Mouse (Mus musculus): Measurements from ENCODE around the gene Emc7. TPM values are rescaled to one million over a fixed set of nuclear protein-coding genes. Genes with fewer than 3 reads are reported as not detected.

Emc7 gene
- polyA plus RNA-seq, 1 experiment = 19.8 TPM

DNA sequence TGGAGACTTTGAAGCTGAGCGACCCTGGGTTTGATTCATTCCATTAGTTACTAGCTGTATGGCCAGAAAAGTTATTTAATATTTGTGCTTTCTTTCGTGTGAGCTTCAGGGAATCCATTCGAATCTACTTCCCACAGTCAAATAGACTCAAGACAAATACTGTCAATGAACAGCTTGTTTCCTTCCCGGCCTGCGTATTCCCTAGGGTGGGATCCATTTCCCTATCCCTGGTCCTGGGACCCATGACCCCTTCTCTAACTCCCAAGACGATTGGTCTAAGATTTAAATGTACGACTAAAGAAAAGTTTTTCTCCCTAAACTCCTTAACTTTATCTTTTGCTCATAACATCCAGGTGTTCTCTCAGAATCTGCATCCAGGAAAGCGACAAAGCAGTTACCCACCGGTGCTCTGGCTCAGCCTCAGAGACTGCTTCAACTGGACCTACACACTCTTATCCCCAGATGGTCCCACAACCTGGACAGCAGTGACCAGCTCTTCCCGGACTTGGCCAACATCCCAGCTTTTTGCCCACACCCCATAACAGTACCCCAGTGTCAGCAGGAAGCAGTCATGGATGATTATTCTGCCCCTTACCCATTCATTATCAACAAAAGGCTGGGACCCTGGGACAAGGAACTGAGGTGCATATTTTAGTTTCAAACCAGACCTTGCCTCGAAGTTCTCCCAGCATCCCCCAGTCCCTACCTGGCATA is 35.8 kb downstream of the Emc7 start:
- TF ChIP-seq POLR2AphosphoS2 (IDR thresholded peaks at IDR 0.05; ENCODE audit: insufficient read length, low read depth) = no peak
- no peak for TF ChIP-seq TCF12 (IDR thresholded peaks at IDR 0.05; ENCODE audit: insufficient read depth, poor library complexity, severe bottlenecking)
- no peak for TF ChIP-seq USF1 (IDR thresholded peaks at IDR 0.05; ENCODE audit: low read depth)
- no peak for TF ChIP-seq MAX (IDR thresholded peaks at IDR 0.05; ENCODE audit: low read depth)
- no peak for TF ChIP-seq POLR2A (IDR thresholded peaks at IDR 0.05; ENCODE audit: insufficient read length, low read depth)
- no peak for TF ChIP-seq REST (IDR thresholded peaks at IDR 0.05; ENCODE audit: insufficient read depth, insufficient read length)
- TF ChIP-seq MYOG (IDR thresholded peaks at IDR 0.05; ENCODE audit: control insufficient read depth in 1 of 3, insufficient read depth in 1 of 3, insufficient read length in 2 of 3, low read depth in 2 of 3) = no peak
- TF ChIP-seq E2F4 (IDR thresholded peaks at IDR 0.05; ENCODE audit: insufficient read depth) = no peak
- TF ChIP-seq CEBPB (IDR thresholded peaks at IDR 0.05; ENCODE audit: insufficient read depth, poor library complexity, severe bottlenecking) = no peak
- TF ChIP-seq MYOD1 (IDR thresholded peaks at IDR 0.05; ENCODE audit: control insufficient read depth in 1 of 3, insufficient read length in 2 of 3, low read depth in 2 of 3) = no peak
- no peak for TF ChIP-seq TCF3 (IDR thresholded peaks at IDR 0.05; ENCODE audit: insufficient read length, low read depth)
- TF ChIP-seq SRF (IDR thresholded peaks at IDR 0.05; ENCODE audit: control insufficient read depth, insufficient read length, low read depth) = no peak
- H3K36me3 ChIP-seq (ENCODE audit: control insufficient read depth, insufficient read depth) = no peaks in the 10 kb centered on the region
- H3K4me3 ChIP-seq = no peak overlapping the region
- no peaks in the 10 kb centered on the region for H3K27me3 ChIP-seq (ENCODE audit: control insufficient read depth, insufficient read depth, insufficient read length)
- no peak overlapping the region for H3K4me2 ChIP-seq (ENCODE audit: low read depth)
- no peak overlapping the region for H3ac ChIP-seq (ENCODE audit: control insufficient read depth, insufficient read length)
- peaks cover 3% of the 10 kb centered on the region for H3K79me2 ChIP-seq (ENCODE audit: control insufficient read depth, insufficient read depth)

DNA sequence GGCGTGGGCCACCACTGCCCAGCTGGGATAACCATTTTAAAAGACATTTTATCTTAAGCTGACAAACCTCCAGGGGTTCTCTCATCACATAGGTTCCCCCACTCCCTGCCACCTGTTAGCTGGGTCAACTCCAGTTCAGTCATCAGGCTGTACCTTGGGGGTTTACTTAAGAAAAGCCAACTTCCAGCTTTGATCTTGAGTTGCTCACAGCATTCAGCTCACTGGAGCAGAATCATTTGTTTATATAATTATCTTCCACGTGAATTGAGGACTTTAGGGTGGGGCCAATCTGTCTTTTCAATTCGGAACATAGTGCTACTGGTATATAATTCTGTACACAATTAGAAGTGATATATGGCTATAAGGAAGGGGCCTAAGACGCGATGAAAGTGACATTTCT is 36.8 kb downstream of the Emc7 start:
- TF ChIP-seq E2F4 (IDR thresholded peaks at IDR 0.05; ENCODE audit: insufficient read depth) (no peak), POLR2AphosphoS2 (IDR thresholded peaks at IDR 0.05; ENCODE audit: insufficient read length, low read depth) (no peak)
- Histone ChIP-seq H3K36me3 (ENCODE audit: control insufficient read depth, insufficient read depth) (no peaks in the 10 kb centered on the region), H3ac (ENCODE audit: control insufficient read depth, insufficient read length) (no peak overlapping the region), H3K27me3 (ENCODE audit: control insufficient read depth, insufficient read depth, insufficient read length) (no peaks in the 10 kb centered on the region), H3K79me2 (ENCODE audit: control insufficient read depth, insufficient read depth) (peaks cover 3% of the 10 kb centered on the region), H3K4me2 (ENCODE audit: low read depth) (peak overlapping the region; percentile 87), H3K4me3 (peak overlapping the region; percentile 33)

DNA sequence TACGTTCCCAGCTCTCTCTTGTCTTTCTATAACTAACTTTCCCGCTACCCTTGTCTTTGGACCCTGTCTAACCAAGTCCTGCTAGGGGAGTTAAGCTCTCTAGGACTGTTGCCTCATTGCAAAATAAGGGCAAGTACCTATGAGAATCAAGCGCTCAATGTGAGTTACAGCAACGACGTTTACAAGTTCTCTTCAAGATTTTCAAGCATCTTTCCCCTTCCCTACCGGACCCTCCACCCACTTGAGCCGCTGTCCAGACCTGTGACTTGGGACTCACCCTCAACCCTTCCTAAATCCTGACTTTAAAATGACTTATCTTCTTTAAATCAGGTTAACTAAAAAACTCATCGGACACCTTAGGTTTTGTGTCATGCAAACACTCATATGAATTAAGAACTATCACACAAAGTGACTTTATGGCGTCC is 37.6 kb downstream of the Emc7 start:
- Histone ChIP-seq H3ac (ENCODE audit: control insufficient read depth, insufficient read length) (peak overlapping the region; percentile 96), H3K27me3 (ENCODE audit: control insufficient read depth, insufficient read depth, insufficient read length) (no peaks in the 10 kb centered on the region), H3K36me3 (ENCODE audit: control insufficient read depth, insufficient read depth) (no peaks in the 10 kb centered on the region), H3K79me2 (ENCODE audit: control insufficient read depth, insufficient read depth) (peaks cover 3% of the 10 kb centered on the region), H3K4me3 (peak overlapping the region; percentile 33), H3K4me2 (ENCODE audit: low read depth) (peak overlapping the region; percentile 87)
- no peak for TF ChIP-seq MYOG (IDR thresholded peaks at IDR 0.05; ENCODE audit: control insufficient read depth in 1 of 3, insufficient read depth in 1 of 3, insufficient read length in 2 of 3, low read depth in 2 of 3)
- TF ChIP-seq REST (IDR thresholded peaks at IDR 0.05; ENCODE audit: insufficient read depth, insufficient read length) = no peak
- TF ChIP-seq TCF3 (IDR thresholded peaks at IDR 0.05; ENCODE audit: insufficient read length, low read depth) = no peak
- TF ChIP-seq POLR2AphosphoS2 (IDR thresholded peaks at IDR 0.05; ENCODE audit: insufficient read length, low read depth) = no peak
- TF ChIP-seq SRF (IDR thresholded peaks at IDR 0.05; ENCODE audit: control insufficient read depth, insufficient read length, low read depth) = no peak
- no peak for TF ChIP-seq USF1 (IDR thresholded peaks at IDR 0.05; ENCODE audit: low read depth)
- no peak for TF ChIP-seq E2F4 (IDR thresholded peaks at IDR 0.05; ENCODE audit: insufficient read depth)
- no peak for TF ChIP-seq CEBPB (IDR thresholded peaks at IDR 0.05; ENCODE audit: insufficient read depth, poor library complexity, severe bottlenecking)
- no peak for TF ChIP-seq POLR2A (IDR thresholded peaks at IDR 0.05; ENCODE audit: insufficient read length, low read depth)
- TF ChIP-seq TCF12 (IDR thresholded peaks at IDR 0.05; ENCODE audit: insufficient read depth, poor library complexity, severe bottlenecking) = no peak
- TF ChIP-seq MAX (IDR thresholded peaks at IDR 0.05; ENCODE audit: low read depth) = no peak
- TF ChIP-seq MYOD1 (IDR thresholded peaks at IDR 0.05; ENCODE audit: control insufficient read depth in 1 of 3, insufficient read length in 2 of 3, low read depth in 2 of 3) = no peak

DNA sequence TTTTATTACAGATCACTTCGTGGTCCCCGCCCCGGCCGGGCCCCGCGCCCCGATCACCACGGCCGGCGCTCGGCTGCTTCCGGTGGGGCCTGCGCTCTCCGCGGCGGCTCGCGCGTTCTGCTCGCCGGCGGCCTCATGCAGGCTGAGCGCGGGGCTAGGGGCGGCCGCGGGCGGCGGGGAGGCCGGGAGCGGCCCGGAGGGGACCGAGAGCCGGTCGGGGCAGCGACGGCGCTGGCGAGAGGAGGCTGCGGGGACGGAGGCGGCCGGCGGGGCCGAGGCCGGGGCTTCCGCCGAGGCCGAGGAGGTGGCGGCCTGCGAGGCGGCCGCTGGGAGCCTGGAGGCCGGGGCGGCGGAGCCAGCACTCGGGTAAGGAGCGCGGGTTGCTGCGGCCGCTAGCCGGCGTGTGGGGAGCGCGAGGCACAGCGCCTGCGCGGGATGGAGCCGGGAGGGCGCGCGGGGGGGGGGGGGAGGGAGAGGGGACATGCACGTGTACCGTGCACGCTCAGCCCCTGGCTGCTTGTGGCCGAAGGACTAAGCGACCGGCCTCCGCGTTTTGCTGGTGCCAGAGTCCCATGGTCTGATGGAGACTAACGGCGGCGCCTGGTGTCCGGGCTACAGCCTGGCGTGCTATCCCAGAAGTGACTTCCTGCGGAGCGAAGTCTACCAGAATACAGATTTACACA is 38.2 kb downstream of the Emc7 start, which contains the start of gene Aven:
Gene Aven (plus strand): TSS at position 109 of the 683 bp plus-strand sequence.
- no peaks in the 10 kb centered on the region for H3K27me3 ChIP-seq (ENCODE audit: control insufficient read depth, insufficient read depth, insufficient read length)
- H3K36me3 ChIP-seq (ENCODE audit: control insufficient read depth, insufficient read depth) = no peaks in the 10 kb centered on the region
- peaks cover 3% of the 10 kb centered on the region for H3K79me2 ChIP-seq (ENCODE audit: control insufficient read depth, insufficient read depth)
- H3ac ChIP-seq (ENCODE audit: control insufficient read depth, insufficient read length) = peak within 1 kb of the TSS; percentile 96
- no peak for TF ChIP-seq POLR2AphosphoS2 (IDR thresholded peaks at IDR 0.05; ENCODE audit: insufficient read length, low read depth)
- peak; percentile 82 for TF ChIP-seq POLR2A (IDR thresholded peaks at IDR 0.05; ENCODE audit: insufficient read length, low read depth)
- peak within 1 kb of the TSS; percentile 100 for H3K4me2 ChIP-seq (ENCODE audit: low read depth)
- peak within 1 kb of the TSS; percentile 33 for H3K4me3 ChIP-seq
